Mouse (Mus musculus) neutrophil, adult 5-6 weeks (primary cell): ENCODE results near the gene Mrpl20. TPM values are rescaled to one million over a fixed set of nuclear protein-coding genes. Genes with fewer than 3 reads are reported as not detected.
A peak's percentile ranks its signal among the peaks of the same experiment; 100 is the strongest.
"Not testable (repeated sequence)": the region's sequence is repeated elsewhere in the genome, so short reads cannot be mapped to it uniquely, and the experiment has no call there.

Source experiments
- ATAC-seq: fragments of 151-379, 151-347 bp; 2 replicates; pipeline ENCODE4 v1.8.0; 2017; ENCODE audit warnings: mild to moderate bottlenecking, moderate TSS enrichment; ENCODE audit not compliant: insufficient number of reproducible peaks, poor library complexity, low FRiP score, severe bottlenecking; ENCODE audit errors: extremely low read depth
- total RNA-seq: library from RNA; stranded (forward); fragments of 200-1000 nt; gene quantifications from 2 replicates; pipeline ENCODE4 v1.2.3, GENCODE M21; 2017

Mrpl20 gene
- total RNA-seq, 1 experiment from 2014 or later: 33.5 TPM

DNA sequence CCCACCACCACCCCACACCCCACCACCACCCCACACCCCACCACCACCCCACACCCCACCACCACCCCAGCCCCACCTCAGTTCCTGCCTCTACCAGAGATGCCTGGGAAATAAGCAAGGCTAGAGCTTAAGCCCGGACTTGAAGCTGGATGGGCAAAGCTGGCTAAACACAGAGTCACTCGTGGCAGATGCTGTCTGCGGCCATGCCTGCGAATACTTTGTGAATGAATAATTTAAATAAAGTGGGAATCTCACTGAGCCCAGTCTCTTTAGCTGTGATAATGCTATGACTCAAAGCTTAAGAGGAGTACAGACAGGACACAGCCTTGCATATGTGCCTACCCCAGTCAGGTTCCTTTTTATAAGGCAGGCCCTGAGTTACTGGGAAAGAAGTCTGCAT is 23.2 kb upstream of the Mrpl20 start:
- no peak for ATAC-seq

DNA sequence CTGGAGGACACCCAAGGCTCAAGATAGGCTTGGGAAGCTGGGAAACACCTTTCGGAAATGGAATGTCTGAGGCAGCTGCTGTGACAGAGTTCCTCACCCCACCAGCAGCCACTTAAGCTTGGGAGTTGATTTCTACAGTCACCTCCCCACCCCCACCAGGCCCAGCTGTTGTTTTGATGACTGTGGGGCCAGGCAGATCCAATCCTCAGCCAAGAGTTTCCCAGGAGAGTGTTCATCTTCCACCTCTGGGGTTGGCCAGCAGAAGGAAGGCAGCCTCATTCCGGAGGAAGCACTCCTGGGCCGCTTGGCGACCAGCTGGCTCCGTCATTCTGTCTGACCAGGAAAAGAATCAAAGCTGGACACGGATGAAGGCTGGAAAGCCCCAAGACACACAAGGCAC is 21.8 kb upstream of the Mrpl20 start:
- ATAC-seq: no peak

DNA sequence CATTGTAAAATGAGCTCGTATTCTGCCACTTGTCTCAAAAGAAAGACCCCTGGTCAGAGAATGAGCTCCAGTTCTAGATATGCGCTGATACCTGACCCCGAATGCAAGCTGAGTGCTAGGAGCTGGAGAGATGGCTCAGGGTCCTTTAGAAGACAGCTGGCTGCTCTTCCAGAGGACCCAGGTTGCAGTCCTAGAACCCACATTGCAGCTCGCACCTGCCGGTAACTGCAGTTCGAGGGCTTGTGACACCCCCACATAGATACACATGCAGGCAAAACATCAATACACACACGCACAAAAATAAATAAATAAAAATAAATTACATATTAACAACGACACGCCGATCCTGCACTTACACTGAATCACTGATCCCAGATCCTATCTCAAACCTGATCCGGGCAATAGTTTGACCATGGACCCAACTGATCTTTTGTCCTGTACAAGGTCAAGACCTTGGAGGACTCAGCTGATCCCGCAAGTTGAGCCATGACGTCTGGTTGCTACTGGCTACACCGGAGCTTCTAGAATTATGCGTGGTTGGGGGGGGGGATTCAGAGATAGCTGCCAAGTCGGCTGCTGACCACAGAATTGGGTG is 19.1 kb upstream of the Mrpl20 start:
- no peak for ATAC-seq

DNA sequence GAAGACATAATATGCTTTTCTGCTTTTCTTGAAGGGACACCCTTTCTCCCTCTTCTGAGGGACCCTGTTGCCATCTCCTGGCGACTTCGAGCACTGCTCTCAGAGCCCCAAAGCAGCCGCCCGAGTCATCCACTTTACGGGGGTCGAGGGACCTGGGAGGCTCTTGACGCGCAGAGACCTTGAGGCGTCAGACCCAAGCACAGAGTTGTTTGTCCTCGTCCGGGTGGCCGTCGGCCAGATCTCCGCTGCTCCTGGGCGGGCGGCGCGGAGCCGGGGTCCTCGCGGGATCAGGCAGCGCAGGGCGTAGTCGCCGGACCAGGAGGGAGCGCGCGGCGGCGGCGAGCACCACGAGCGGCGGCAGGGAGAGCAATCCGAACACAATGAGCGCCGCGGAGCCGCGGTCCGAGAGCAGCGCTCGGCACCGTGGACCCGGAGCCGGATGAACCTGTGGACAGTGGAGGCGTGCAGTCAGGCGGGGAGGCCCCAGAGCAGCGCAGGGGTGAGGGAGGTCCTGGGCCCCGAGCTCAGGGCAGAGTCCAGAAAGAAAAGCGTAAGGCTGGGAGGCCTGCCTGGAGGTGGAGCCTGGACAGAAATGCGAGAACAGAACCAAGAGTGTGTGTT is 18.5 kb upstream of the Mrpl20 start:
- peak; percentile 81 for ATAC-seq

DNA sequence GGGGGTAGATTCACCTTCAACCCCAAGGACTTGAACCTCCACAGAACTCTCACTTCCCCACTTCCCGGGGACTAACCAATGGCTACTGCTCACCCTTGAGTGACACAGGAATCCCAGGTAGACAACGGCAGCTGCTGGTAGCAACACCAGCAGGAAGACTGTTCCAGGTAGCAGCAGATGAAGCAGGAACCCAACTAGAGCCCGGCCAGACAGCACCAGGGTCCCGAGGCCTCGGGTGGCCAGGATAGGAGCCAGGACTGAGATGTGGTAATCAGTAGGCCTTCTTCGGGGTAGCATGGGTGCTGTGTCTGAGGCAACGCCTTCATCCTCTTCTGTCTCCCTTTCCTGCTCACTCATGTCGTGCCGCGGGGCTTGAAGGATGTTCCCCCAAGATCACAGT is 17.4 kb upstream of the Mrpl20 start:
- ATAC-seq: no peak

DNA sequence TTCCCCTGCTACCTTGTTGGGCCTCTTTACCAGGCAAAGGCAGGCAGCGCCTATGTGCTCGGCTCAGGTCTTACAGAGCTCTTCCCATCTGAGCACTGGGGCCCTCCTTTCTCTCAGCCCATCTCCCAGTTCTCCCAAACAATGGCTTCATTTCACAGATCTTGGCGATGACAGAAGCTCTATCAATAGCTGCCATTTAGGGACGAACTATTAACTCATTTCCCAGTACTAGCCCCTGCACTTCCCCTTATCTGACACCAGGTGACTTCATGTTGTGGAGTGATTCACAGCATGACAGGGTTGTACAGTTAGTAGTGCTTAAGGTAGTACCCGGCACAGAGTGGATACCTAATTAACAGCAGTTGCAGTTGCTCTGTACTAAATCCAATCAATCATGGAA is 16.9 kb upstream of the Mrpl20 start, which contains the start of gene Tmem88b:
Gene Tmem88b, minus strand, starts transcription at position 56 of the 400 bp plus-strand sequence.
- no peak for ATAC-seq

DNA sequence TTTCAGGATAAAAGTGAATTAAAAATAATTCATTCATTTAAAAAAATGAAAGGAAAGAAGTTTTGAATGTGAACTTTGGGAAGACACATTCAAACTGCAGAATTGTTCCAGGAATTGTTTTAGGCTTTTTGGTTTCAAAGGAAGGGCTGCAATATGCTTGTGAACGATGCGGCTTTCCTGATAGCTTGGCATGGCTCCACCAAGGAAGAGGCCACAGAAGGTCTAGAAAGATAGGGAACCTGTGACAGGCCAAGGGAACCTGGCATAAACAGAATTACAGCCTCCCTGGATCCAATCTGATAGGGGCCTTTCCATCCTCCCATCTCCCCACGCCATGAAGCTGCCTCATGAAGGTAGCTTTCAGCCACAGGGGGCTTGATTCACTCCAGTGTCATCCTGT is 14.4 kb upstream of the Mrpl20 start:
- ATAC-seq: no peak

DNA sequence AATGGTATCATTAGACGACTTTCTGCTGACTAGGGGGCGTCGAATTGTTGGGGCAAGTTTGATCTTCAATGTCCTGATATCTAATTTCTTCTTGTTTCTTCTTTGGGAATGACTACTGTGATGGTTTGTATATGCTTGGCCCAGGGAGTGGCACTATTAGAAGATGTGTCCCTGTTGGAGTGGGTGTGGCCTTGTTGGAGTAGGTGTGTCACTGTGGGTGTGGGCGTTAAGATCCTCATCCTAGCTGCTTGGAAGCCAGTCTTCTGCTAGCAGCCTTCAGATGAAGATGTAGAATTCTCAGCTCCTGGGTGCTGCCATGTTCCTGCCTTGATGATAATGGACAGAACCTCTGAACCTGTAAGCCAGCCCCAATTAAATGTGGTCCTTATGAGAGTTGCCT is 13.8 kb upstream of the Mrpl20 start:
- ATAC-seq: not testable (repeated sequence)

DNA sequence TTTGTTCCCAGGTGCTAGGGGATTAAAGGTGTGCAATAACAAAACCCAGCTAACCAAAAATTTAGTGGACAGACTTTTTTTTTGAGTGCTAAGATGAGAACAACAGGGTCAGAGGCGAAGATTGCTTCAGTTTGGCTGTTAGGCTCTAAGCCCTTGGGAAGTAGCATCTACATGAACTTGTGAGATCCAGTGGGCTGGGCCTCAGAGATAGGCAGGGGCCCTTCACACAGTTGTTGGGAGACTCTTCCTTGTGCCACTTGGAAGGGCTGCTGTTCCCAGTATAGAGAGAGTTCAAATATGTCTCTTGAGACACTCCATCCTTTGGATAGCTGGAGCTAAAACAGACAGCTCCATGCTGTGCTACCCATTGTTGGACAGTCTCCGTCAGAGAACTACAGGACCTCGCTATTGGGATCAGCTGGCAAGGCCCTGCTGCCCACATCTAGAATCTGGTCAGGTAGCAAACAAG is 12.6 kb upstream of the Mrpl20 start, which contains the start of gene Ankrd65:
Gene Ankrd65, plus strand, starts transcription at position 419 of the 469 bp plus-strand sequence.
- ATAC-seq: no peak

DNA sequence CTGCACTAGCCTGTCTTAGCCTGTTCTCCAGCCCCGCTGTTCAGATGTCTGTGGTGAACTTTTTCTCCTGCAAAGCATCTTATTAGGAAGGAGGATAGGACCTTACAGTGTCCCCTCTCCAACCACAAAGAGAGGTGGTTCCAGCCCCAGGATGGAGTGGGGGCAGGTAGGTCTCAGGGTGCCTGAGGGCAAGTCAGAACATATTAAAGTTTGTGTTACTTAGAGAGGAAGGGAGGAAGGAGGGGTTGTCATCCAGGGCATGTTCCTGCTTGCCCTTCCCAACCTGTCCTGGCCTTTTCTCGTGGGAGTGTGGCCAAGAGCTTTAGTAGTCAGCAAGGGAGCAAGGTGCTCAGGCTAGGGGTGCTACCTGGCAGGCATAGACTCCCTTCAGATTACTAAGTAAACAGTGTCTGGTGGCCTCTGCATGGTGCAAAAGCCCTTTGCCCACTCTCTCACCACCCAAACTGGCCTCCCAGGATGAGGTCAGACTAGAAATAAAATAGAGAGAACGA is 12.0 kb upstream of the Mrpl20 start:
- ATAC-seq: no peak

DNA sequence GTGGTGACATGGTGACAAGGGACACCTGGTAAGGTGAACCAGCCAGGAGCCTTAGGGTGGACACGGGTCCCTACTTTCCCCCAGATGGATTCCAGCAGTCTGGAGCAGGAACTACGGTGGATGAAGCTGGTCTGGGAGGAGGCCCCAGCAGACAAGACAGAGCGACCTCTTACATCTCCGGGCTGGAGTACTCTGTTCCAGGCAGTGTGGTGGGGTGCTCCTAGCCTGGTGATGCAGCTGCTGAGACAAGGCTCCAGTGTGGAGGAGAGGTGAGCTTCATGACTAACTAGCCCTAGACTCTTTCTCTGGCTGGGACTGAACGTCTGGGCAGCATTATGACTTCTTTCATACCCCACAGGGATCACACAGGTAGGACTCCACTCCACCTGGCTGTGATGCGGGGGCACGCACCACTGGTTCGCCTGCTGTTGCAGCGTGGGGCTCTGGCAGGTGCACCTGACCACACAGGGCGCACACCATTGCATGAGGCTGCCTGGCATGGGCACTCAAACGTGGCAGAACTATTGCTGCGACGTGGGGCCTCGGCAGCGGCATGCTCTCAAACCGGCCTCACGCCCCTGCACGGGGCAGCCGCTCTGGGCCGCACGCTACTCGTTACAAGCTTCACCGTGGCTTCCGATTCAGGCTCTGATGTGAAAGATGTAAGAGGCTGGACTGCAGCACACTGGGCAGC is 11.3 kb upstream of the Mrpl20 start:
- ATAC-seq: no peak

DNA sequence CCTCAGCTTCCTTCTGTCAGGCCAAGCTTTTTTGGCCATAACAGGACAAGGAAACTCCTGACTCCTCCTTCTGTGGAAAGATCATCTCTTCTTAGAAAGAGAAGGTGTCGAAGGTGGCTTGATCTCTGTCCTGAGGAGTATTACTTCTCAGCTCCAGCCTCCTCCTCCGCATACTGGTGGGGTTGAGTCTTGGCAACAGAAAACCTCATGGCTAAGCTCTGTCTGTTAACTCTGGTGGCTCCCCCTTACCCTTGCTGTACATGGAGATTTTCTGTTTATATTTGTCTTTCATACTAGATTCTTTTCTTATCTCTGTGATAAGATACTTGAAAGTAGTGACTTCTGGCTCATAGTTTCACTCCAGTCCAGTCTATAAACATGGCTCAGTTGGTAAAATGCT is 8.9 kb upstream of the Mrpl20 start:
- no peak for ATAC-seq

DNA sequence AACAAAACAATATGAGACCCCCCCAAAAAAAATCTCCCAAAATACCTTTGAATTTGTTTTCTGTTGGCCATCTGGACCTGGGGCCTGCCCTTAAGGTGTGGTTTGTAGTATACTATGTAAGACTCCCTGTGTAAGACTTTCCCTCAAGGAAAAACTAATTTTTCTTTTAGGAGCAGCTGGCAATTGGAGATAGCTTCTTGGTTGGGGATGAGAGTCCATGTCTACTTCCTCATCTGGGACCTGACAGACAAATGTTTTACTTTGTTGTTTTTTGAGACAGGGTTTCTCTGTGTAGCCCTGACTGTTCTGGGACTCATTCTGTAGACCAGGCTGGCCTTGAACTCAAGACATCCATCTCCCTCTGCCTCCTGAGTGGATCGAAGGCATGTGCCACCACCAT is 603 bp upstream of the Mrpl20 start:
- no peak for ATAC-seq

DNA sequence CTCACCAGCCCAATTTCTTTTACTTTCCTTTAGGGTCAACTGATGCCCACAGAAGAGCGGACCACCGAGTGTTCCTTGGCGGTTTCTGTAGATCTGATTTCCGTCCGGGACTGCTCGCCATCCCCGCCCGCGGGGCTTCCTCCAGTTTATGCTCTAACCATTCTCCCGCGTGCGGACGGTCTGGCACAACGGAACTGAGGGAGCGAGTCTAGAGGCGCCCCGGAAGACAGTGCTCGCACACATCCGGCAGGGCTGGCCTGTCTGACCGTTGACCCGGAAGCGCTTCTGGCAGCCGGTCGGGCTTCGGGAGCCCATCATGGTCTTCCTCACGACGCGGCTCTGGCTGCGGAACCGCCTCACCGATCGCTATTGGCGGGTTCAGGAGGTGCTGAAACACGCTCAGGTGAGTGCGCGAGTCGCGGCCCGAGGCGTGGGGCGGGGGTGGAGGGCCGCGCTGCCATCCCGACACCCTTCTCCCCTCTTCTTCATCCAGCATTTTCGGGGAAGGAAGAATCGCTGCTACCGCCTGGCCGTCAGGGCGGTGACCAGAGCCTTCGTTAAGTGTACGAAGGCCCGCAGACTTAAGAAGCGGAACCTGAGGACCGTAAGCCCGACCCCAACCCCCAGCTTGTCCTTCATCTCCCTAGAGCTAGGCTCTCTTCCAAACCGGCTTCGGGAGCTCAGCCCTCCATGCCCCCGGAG is 813 bp downstream of the Mrpl20 start:
- ATAC-seq: peak; percentile 98

DNA sequence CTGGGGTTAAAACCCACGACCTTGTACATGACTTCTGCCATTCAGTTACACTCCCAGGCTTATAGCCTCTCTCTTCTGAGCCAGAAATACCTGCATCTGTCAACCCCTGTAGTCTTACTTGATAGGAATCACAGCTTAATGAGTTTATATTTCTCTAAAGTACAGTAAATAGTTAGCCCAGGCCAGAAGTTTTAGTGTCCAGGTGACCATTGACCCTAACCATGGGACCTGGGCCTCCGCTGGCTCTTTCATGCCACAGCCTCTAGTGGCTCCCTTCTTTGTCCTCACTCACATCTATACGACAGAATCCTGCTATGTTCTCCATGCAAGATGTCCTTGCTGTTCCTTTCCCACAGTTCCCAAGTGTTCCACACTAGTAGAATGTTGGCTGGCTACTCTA is 5.2 kb downstream of the Mrpl20 start:
- ATAC-seq: no peak

DNA sequence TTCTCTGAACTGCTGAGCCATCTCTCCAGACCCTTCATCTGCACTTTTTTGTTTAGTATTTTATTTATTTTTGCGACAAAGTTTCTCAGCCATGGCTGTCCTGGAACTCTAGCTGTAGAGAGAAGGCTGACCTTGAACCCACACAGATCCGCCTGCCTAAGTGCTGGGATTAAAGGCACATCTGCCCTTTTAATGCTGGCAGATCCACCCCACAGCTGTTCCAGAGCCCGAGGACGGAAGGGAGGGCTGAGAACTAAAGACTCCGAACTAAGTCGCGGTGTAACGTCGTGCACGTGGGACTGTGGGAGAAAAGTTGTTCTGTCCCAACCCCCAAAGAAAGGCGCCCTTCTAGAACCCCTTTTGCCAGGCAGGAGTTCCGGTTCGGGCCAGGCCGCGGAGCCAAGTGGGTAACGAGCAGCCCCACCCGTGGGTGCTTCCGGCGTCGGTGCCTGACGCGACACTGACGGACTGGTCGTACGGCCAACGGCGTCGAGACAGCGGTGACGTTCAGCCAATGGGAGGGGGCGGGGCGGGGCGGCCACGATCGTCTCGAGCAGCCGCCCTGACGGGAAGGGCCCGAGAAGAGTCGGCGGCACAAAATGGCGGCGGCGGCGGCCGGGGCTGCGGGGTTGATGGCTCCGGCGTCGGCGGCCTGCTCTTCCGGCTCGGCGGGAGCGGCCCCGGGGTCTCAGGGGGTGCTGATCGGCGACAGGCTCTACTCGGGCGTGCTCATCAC is 9.4 kb downstream of the Mrpl20 start, which contains the start of gene Ccnl2:
Gene Ccnl2, plus strand, starts transcription at position 561 of the 736 bp plus-strand sequence.
- peak; percentile 100 for ATAC-seq

DNA sequence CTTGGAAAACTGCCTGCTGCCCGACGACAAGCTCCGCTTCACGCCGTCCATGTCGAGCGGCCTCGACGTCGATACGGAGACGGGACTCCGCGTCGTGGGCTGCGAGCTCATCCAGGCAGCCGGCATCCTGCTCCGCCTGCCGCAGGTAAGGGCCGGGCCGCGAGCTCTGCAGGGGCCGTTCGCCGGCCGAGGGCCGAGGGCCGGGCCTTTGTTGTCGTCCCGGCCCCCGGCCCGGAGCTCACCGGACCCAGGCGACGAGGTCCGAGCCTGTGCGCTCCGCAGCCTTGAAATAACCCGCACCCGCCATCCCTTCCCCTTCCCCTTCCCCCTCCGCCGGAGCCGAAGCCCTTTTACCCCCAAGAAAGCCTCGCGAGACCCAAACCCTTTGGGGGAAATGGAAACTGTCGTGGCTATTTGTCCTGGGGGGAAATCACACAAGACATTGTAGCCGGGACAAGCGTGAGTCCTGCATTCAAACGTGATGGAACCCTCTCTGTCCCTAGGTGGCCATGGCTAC is 10.0 kb downstream of the Mrpl20 start:
- no peak for ATAC-seq

DNA sequence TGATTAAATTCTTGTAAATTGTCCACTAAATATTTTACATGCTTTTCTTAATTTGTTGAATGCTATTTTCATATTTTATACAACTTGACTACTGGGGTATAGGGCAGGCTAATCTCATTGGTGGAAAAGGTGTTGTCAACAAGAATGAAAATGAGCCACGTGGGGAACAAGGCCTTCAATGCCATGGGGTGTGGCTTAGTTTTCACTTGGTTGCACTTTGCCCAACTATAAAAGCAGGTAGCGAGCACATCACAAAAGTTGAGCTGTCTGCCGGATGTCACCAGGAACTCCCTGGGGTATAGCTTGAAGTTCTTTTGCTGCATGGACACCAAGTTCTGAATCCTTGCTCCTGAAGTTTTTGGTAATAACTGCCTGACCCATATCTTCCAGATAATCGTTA is 14.9 kb downstream of the Mrpl20 start:
- no peak for ATAC-seq
